Mouse (Mus musculus) gastrocnemius, postnatal 36 days (tissue): ENCODE measurements around the gene Rell1. TPM values are rescaled to one million over a fixed set of nuclear protein-coding genes. Genes with fewer than 3 reads are reported as not detected.
A peak's percentile ranks its signal among the peaks of the same experiment; 100 is the strongest.
"Not testable (repeated sequence)": the region's sequence is repeated elsewhere in the genome, so short reads cannot be mapped to it uniquely, and the experiment has no call there.

Experiments
- DNase-seq, 2 experiments: peaks; one replicate each; pipeline ENCODE4 v3.0.0; 2022
- intact Hi-C: fragments of 180-260 bp; cut with DNase I; formaldehyde crosslinking; loops from one replicate; pipeline ENCODE4 v1.15.1; 2025
- total RNA-seq, 2 experiments: library from RNA; stranded (reverse); gene quantifications; 2 replicates each; pipeline ENCODE4 v1.2.3; 2021

Gene Rell1
- total RNA-seq, 2 experiments from 2014 or later: 9.7 to 10.2 TPM

DNA sequence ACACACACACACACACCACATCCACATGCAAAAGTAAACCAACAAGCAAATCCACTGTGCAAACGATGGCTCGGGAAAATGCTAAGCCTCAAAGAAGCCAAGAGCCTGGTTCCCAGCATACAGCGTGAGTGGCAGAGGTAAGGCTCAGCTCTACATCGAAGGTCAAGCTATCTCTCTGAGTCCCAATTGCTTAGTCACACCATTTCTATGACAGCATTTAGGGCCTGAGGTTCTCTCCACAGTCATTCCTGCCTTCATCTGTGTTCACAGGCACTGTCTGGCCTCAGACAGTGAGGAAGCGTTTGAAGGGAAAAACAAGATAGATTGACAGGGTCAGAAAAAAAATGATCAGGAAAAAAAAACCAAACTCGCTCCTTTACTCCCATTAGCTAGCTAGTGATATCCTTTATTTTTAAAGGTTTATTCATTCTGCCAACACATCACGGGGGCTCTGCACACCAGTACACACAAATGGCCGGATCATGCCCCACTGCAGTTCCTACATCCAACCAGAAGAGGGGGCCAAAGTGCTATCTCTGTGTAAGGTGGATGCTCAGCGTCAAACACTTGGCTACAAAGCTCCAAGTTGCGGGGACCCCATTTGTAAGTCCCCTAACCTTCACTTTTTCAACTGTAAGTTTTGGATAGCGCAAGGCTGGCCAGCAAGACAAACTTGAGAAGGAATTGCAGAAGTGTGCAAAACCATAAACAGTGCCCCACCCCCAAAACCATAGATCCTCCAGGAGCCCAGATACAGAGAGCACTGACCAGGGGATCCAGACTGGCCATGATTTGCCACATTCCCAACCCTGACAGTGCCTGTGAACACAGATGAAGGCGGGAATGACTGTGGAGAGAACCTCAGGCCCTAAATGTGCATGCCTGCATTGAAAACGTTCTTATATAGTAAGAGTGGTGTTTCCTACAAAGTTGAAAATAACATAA is 62.3 kb downstream of the Rell1 start:
- DNase-seq: peak; percentile 69 to 70

DNA sequence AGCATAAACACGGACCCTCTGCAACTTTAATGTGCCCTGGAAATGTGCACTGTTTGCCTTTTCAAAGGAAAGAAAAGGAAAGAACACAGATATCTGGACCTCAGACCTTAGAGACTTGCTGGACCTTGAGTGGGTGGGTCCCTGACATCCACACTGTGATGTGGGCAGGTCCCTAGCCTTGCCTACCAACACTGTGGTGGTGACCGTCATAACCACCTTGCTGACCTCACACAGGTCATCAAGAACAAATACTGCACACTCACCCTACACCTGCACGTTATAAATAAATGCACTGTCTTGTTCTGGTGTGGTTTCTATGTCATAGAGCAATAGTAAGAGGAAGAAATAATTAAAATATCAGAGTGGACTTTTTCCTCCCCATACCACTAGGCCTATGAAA is 65.4 kb downstream of the Rell1 start:
- intact Hi-C loops: no loop called here
- no peak for DNase-seq

More for the DNA sequence above, 62.3 kb downstream of the Rell1 start:
- intact Hi-C loops: loop anchor here (1.0 to 5.0 kb wide), 3 partner anchors 51 to 371 kb away; no protein-coding TSS in a partner anchor

DNA sequence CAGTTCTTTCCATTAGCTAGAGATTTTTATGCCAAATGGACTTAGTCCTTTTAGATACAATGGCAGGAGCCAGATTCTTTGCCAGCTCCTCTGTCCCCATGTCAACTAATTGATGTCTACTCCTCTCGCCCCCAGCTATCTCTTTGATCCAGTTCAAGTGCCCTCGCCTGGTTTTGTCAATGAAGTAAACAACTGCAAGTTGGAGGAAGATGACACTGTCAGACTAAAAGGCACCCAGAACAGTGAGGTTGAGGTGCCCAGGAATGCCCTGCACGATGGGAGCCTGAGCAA is 70.9 kb downstream of the Rell1 start:
- intact Hi-C loops: no loop called here

DNA sequence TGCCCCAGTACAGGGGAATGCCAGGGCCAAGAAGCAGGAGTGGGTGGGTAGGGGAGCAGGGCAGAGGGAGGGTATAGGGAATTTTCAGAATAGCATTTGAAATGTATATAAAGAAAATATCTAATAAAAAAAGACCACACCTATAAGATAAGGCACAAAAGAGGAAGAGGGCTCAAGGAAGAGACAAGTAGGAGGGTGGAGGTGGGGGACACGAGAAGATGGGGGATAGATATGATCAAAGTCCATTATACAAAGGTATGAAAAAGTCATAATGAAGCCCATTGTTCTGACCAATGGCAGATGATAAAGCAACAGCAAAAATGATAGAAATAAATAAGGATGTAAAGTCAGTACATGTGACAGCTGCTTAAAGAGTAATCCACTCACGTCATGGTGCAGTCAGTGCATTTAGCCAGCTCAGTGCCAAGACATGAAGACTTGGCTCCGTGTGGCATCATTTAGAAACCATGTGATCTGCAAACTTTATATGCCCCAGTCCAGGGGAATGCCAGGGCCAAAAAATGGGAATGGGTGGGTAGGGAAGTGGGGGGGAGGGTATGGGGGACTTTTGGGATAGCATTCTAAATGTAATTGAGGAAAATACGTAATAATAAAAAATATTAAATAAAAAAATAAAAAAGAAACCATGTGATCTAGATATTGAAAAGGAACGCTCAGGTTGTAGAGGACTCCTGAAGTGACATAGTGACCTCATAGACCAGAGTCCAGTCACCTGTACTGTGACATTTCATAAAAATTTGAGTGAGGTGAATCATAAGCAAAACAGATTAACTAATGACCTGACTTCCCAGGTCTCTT is 71.5 kb downstream of the Rell1 start:
- DNase-seq, intact Hi-C loops: not testable (repeated sequence)

More for the DNA sequence above, 70.9 kb downstream of the Rell1 start:
- DNase-seq: no peak

DNA sequence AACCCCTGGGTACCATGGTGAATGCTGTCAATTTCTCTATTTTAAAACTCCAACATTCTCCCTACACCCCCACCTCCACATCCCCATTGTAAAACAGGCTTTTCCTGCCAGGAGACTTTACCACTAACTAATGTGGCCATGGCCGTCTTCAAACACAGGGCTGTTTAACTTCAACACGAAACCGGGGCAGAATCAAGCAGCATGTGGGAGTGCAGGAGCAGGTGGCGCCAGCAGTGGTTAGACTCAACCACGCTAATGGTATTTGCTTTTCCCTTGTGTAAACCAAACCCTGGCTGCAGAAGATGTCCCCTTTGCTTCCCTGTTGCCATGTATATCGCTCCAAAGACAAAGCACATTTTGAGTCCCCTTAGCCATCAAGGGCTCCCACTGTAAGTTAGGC is 76.8 kb downstream of the Rell1 start:
- DNase-seq: no peak
- intact Hi-C loops: no loop called here

DNA sequence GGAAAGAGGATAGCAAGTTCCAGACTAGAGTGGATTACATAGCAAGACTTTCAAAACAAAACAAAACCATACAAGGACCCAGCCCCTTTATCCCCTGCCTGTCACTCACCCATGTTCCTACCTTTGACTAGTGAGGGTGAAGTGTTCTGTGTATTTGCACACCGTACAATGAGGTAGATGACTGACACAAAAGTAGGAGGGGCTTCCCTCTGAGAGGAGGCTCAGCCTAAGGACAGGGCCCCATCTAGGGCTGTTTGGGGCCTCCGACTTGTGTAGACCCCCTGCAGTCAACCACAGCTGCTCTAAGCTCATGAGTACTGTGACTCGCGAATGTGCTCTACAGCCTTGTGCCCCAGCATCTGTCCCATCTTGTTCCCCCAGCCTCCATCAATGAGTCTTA is 77.5 kb downstream of the Rell1 start:
- no peak for DNase-seq
- intact Hi-C loops: no loop called here

DNA sequence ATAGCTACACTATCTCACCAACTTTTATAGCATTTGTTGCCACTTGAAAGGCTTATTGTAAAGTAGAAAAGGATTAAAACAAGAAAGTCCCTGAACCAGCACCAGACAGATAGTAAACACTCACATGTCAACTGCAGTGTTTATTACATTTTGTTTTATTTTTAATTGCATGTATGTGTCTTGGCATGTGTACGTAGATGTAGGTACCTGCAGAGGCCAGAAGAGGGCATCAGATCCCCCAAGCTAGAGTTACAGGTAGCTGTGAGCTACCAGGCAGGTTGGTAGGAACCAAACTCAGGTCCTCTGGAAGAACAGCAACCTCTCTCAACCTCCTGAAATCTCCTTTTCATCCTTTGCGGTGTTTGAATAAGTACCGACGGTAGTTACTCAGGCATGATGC is 81.6 kb downstream of the Rell1 start:
- DNase-seq: no peak
- intact Hi-C loops: no loop called here

DNA sequence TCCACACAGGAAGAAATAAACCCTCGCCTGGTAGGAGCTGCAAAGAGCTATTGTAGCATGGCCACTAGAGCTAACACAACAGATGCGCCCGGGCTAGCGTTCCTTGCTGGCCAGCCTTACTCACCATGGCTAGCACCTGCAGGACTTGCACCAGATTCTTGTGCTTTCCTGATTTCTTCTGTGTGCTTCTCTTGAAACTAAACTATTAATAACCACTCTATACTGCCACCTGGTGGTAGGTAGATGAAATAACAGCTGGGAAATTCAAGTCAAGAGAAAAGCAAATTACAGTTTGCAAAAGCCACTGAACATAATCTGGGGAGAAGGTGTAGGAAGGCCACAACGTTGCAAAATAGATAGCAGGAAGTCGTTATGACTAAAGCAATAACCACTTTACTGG is 82.0 kb downstream of the Rell1 start:
- DNase-seq: no peak

DNA sequence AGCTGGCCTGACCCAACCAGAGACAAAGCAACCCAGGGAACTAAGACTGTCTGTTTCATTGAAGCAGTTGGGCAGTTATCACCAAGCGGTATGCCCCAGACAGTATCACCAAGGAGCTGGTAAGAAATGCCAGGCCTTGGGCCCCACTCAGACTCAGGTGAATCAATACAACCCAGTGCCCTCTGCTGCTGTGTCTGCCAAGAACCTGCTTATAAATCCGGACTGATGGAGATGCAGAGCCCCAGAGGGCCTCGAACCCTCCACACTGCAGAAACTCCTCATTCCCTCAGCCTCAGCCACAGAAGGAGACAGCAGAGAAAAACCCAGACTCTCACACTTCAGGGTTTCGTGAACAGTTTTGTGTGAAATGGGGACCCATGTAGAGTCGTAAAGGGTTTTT is 82.4 kb downstream of the Rell1 start:
- intact Hi-C loops: loop anchor here (1.0 kb wide), 1 partner anchor 74 kb away; the partner anchor contains the start of gene 0610040J01Rik
- no peak for DNase-seq

More for the DNA sequence above, 82.0 kb downstream of the Rell1 start:
- intact Hi-C loops: loop anchor here (1.0 kb wide), 1 partner anchor 74 kb away; the partner anchor contains the start of gene 0610040J01Rik

DNA sequence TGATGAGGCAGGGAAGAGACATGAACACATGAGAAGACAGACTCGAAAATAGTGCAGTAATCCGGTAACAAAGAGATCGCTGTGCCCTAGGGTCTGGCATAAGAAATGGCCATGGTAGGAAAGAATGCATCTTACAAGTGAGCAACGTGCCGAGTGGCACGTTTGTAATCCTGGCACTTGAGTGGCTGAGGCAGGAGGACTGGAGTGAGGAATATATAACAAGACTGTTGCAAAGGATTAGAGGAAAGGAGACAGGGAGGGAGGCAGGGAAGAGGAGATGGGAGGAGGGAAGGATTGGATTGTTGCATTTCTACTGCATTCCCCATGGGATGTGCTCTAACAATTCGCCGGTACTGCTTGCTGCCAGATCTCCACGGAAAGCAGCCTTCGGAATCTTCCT is 89.7 kb downstream of the Rell1 start:
- intact Hi-C loops: no loop called here
- DNase-seq: no peak

DNA sequence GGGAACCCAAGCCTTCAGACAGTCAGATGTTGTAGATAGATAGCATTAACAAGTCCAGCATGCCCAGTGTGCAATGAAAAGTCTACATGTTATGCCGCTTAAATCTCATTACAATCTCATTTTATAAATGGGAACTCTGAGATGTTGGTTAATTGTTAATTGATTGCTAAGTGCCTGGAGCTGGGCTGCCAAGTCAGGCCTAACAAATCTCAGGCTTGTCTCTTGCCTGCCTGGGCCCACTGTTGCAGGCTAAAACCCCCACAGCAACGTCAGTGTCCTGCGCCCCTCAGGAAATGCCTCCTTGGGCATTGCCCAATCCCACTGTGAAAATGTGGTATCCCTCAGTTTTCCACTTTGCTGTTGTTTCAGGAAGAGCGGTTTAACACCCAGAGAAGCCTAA is 92.6 kb downstream of the Rell1 start:
- intact Hi-C loops: no loop called here
- no peak for DNase-seq

DNA sequence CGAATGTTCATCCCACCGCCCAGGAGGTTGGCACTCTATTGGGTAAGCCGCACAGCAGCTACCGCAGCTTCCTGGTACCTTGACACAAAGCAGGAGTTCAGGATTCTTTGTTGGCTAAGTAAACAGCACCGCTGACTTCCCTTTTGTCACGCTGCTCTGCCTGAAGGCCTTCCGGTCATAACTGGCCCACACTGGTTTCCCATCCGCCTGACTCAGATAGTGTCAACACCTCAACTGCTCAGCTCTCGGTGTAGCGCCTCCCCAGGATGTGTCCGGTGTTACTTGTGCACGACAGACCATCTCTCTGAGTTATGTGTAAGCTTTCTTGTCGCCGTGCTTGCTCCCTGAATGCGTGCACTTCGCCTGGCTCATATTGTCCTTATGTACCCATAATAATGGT is 93.8 kb downstream of the Rell1 start:
- DNase-seq: no peak
- intact Hi-C loops: no loop called here

DNA sequence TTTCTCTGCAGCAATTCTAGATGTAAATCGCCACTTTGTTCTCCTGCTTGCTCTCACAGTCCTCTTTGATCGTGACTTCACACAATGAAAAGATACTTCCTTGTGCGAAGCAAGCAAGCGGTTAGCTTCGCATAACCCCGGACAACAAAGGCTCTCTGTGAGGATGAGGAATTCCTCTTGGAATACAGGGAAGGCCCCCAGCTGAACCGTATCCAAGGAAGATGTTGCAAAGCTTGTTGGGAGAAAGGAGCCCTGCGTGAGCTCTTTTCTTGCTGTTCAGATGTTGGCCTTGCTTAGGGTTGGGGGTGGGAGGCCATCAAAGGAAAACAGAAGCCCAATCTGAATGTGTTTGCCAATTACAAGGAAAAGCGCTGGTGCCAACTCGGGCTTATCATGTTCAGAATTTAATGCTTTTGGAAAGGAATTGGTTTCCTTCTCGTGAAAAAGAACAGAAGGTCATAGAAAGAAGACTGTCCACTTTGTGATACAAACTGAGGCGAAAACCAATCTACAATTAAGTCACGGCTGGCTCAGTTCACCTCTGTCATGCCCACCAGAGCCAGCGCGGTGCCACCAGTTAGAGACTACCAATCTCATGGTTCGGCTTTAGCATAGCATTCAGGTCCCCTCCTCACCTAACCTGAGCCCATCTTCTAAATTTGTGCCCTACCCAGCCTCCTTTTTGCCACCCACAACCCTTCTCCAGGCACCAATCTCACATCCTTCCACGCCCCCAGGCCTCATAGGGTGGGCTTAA is 96.3 kb downstream of the Rell1 start:
- intact Hi-C loops: no loop called here
- DNase-seq: no peak

DNA sequence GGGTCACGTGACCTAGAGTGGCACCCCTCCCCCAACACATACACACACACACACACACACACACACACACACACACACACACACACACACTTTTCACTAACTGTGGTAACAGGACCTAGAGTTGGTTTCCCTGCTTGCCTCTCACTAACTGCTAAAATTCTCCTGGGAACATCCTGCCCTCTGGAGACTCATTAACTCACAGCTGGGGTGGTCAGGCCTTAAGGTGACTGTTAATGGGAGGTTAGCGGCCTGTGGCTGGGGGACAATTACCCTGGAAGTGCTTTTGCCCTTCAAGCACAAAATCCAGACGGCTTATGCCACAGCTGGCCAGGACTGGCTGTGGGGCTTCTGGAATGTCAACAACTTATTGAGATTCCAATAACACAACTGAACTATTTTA is 101.3 kb downstream of the Rell1 start:
- intact Hi-C loops: no loop called here
- no peak for DNase-seq

DNA sequence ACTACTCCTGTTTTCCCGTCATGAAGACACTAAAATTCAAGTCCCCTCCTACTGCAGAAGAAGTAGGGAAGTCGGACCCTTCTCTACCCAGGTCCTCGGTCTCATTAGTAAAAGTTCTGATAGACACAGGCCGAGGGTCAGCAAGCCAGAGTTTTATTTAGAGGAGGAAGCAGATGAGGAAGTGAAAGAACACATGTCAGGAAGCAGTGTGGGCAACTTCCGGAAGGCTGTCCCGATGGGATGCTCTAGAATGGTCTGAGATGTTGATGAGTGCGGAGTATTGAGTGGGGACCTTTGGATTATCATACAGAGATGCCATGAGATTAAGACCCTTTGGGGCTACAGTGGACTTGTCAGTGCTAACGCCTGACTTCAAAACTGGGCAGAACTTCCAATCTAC is 109.8 kb downstream of the Rell1 start:
- intact Hi-C loops: no loop called here

More for the DNA sequence above, 109.8 kb downstream of the Rell1 start:
- DNase-seq: no peak

Other genes starting within 250 kb of the Rell1 start
- 1 to 10 TPM; 3.9 to 9.5 TPM for gene 0610040J01Rik, start 156.5 kb downstream of the Rell1 start, total RNA-seq
- gene Pgm2, start 124.1 kb upstream of the Rell1 start, total RNA-seq: 1 to 10 TPM; 2.3 to 3.2 TPM
- gene Tbc1d1, start 187.4 kb upstream of the Rell1 start, total RNA-seq: 10 to 100 TPM; 61.5 to 63.0 TPM